Mouse (Mus musculus): ENCODE data around the gene Oprd1.

The Oprd1 gene

GRCm38 (mm10) chr4:132144080-132144841 lies at the start of gene Oprd1:
TSS of gene Oprd1 (minus strand) at chr4:132144486.
- DNase-seq = no peak

- DNase-seq = no peak
Measured at GRCm38 (mm10) chr4:132187826-132188401, 43.6 kb upstream of the Oprd1 start.

- DNase-seq = no peak
Measured at GRCm38 (mm10) chr4:132183162-132183561, 38.9 kb upstream of the Oprd1 start.

GRCm38 (mm10) chr4:132181721-132182658 lies 37.7 kb upstream of the Oprd1 start:
- DNase-seq = no peak

- peak; percentile 57 to 76 for DNase-seq
Measured at GRCm38 (mm10) chr4:132180710-132181109, 36.4 kb upstream of the Oprd1 start.

GRCm38 (mm10) chr4:132178630-132179059 lies 34.4 kb upstream of the Oprd1 start:
- DNase-seq = peak; percentile 83 to 85

- DNase-seq = no peak
Measured at GRCm38 (mm10) chr4:132176474-132176873, 32.2 kb upstream of the Oprd1 start.

- no peak for DNase-seq
Measured at GRCm38 (mm10) chr4:132170891-132171290, 26.6 kb upstream of the Oprd1 start.

GRCm38 (mm10) chr4:132169761-132170160 lies 25.5 kb upstream of the Oprd1 start:
- no peak for DNase-seq

- no peak for DNase-seq
Measured at GRCm38 (mm10) chr4:132169271-132169670, 25.0 kb upstream of the Oprd1 start.

GRCm38 (mm10) chr4:132167436-132167835 lies 23.1 kb upstream of the Oprd1 start:
- no peak for DNase-seq

GRCm38 (mm10) chr4:132166350-132167290 lies 22.3 kb upstream of the Oprd1 start:
- no peak for DNase-seq

GRCm38 (mm10) chr4:132165691-132166090 lies 21.4 kb upstream of the Oprd1 start:
- DNase-seq = no peak

- no peak for DNase-seq
Measured at GRCm38 (mm10) chr4:132156941-132157622, 12.8 kb upstream of the Oprd1 start.

GRCm38 (mm10) chr4:132154877-132155670 lies 10.8 kb upstream of the Oprd1 start:
- DNase-seq = no peak

GRCm38 (mm10) chr4:132151673-132152072 lies 7.4 kb upstream of the Oprd1 start:
- no peak for DNase-seq

GRCm38 (mm10) chr4:132146201-132146600 lies 1.9 kb upstream of the Oprd1 start:
- DNase-seq = no peak

GRCm38 (mm10) chr4:132145092-132145491 lies 806 bp upstream of the Oprd1 start:
- no peak for DNase-seq

- DNase-seq = no peak
Measured at GRCm38 (mm10) chr4:132138640-132139039, 5.6 kb downstream of the Oprd1 start.

- no peak for DNase-seq
Measured at GRCm38 (mm10) chr4:132137013-132137412, 7.3 kb downstream of the Oprd1 start.

GRCm38 (mm10) chr4:132133920-132134319 lies 10.4 kb downstream of the Oprd1 start:
- DNase-seq = no peak
